Mouse (Mus musculus): ENCODE results near the gene Dtl.
A peak's percentile ranks its signal among the peaks of the same experiment; 100 is the strongest.

Gene Dtl

DNA sequence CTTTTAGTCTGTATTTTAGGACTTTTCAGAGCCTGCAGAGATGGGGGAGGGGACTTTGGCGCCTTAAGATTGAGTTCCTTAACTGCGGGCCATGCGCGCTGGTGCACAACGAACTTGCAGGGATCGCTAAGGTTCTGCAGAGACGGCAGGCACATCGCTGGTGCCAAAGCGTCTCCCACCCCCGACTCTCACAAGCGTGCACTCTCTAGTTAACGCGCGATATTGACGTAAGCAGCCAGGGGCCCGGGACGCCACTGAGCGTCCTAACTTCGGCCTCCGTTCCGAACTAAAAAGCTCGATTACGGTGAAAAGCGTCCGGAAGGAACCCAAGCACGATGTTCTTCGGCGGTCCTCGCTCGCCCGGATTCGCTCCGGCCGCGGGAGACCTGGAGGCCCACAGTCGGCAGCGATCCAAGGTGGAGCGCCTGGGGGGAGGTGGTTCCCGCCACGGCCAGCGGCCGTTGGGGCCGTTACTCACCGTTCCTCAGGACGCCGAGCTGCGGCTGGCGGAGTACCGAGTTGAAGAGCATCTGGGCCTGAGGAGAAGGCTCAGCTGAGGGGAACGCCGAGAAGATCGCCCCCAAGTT is 380 bp downstream of the Dtl start:
- peak; percentile 70 for DNase-seq

DNA sequence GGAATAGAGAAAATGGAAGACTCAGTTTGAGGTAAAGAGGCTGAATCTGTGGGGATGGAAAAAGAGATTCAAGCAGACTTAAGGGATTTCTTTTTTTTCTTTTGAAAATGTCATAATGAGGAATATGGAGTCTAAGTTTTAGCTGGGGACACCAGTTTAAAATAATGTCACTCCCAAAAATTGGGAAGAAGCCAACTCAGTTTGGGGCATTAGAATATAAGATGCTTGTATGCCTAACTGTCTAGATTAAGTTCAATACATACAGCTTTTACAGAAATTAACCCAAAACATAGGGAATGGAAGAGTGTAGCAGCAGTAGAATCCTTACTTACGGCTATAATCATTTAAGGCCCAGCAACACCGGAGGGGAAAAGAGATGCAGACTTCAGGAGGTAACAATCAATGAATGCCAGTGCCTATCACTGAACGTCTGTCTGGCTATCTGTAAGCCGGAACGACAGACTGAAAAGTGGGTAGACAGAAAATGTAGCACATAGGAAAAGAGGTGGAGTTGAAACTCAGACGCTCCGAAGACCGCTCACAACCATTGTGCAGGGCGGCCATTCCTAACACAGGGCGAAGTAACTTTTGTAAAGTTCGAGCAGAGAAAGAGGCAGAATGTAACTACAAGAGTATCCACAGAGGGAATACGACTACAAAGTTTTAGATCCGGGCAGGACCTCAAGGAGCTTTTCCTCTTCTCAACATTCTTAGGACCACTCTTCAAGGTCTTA is 1.3 kb downstream of the Dtl start:
- peak; percentile 25 for DNase-seq

DNA sequence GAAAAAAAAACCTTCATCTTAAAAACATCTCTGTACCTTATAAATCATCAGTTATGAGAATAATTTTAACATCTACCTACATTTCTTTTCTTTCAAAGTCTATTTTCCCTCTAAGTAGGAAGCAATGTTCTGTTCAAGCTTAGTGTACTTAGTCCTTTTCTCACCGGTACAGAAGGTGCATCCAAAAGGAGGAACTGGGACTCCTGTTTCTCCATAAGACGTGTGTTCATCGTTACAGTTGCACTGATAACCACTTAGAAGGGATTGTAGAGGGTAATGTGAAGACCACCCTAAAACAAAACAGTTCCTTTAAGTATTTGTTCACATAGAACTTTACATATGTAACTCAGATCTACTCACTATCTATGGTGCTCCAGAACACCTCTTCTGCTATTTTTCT is 4.9 kb downstream of the Dtl start:
- no peak for DNase-seq

DNA sequence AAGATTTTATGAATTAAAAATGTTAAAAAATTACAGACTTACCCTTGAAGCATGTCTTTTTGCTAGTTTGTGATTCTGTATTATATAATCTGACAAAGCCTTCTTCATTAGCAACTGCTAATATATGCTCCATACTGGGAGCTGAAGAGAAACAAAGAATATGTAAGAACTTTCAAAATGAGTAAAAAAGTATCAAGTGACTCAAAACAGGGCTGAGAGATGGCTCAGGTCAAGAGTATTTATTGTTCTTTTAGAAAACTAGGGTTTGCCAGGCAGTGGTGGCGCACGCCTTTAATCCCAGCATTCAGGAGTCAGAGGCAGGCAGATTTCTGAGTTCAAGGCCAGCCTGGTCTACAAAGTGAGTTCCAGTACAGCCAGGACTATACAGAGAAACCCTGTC is 5.7 kb downstream of the Dtl start:
- DNase-seq, result no peak

DNA sequence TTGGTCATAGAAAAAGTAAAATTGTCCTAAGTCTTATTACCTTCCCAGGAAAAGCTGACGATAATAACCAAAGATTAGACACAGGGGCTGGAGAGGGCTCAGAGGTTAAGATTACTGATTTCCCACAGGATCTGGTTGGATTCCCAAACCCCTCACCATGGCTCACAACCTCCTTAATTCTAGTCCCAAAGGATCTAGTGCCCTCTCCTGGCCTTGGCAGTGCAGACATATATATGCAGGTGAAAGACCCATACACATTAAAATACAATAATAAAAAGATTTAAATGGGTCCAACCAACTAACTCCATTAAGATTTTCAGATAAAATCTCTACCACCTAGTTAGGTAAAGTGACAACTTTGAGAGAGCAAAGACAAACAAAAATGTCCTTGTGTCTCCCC is 7.5 kb downstream of the Dtl start:
- DNase-seq, result peak; percentile 56

DNA sequence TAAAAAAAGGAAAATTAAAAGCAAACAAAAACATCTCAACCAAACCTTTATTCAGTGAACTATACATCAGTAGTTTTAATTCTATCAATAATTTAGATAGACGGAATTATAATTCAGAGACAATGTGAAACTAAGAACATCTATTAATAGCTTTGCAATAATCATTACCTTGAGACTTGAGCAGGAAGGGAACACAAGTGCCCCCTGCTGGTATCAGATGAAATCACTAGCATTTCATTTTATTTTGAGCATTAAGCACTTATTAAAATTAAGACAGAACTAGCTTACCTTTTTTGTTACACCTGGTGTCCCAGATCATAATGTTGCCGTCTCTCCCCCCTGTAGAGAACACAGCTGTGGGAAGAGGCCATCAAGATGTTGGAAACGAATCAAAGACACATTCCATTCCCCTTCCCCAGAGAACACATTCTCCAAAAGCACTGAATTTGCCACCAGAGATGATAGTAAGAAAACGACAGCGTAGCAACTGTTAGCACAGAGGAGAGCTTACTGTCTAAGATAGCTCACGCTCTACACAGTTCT is 12.4 kb downstream of the Dtl start:
- peak; percentile 45 for DNase-seq

DNA sequence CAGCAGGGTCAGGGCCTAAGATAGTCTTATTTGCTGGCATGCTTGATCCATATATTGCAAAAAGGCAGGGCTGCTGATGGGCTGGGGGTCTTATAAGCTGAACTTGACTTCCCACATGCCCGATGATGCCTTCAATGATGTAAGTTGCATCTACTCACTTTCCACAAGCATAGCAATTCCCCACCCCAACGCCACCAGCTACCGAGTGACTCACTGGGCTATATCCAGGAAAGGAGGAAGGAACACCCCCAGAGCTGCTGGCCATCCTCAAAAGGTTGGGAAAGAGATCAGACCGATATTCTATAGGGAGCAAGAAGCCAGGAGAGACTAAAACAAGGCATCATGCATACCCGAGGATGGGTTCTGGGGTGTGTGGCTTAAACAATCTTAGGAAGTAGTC is 15.6 kb downstream of the Dtl start:
- no peak for DNase-seq

DNA sequence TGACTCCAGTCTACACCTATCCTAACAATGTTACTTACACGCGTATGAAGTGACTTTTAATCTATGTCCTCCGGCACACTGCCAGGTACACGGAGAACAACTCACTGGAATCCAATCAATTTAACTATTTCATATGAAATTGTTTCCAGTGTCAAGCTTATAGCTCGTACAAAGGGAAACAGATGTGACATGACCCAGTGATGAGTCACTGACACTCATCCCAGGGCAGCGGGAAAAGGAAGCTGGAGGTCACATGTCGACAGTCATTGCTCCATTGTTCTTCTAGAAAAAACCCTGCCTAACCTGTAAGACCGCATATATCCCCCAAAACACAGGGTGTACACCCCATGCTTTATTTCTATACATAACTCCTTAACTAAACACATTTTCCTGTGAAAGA is 18.2 kb downstream of the Dtl start:
- DNase-seq, result no peak

DNA sequence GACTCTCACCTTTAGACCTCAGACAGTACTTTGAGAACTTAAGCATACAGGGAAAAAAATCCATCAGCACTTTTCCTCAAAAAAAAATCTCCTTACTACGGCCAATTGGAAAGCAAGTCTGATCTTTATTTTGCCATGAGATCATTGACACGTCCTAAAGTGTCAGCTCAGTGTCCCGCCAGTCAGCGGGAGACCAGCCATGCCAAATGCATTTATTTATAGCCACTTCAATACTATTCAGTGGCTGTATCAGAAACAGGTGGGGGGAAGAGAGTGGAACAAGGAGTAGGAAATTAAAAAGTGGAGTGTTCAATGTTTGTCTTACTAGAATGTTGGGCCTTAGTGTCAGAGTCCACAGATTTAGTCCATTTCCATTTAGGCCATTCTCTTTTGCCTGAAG is 24.6 kb downstream of the Dtl start:
- DNase-seq, result no peak

DNA sequence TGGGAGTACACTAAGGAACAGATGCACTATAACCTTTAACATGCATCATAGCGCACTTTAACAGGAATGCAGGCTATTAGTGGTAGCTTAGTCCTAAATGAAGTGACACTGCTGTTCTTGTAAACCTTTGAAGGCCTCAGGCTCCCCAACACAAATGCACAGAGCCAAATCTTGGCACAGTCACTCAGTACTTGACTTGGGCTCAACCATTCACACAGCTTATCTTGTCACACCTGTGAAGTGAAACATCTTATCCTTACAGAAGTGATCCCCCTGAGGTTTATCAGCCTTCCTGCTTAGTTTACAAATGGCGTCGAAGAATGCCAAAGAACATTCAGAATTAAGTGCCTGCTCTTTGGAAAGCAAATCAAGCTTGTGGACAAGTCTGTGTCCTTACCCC is 31.6 kb downstream of the Dtl start:
- no peak for DNase-seq

DNA sequence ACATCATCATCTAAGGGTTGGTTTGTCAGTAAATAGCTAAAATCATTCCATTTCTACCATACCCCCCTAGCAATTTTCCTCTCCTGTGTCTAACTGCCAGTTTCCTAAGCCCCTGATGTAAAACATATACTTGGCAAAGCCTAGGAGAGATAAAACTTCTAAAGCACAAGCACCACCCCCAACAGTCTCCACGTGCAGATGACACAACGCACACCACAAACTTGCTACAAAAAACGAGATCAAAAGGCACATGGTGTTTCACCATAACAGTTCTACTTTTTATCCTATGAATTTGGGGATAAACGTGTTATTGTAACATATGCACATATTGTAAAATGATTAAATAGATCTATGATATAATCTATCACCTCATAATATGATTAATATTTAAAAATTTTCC is 33.7 kb downstream of the Dtl start:
- DNase-seq, result no peak

DNA sequence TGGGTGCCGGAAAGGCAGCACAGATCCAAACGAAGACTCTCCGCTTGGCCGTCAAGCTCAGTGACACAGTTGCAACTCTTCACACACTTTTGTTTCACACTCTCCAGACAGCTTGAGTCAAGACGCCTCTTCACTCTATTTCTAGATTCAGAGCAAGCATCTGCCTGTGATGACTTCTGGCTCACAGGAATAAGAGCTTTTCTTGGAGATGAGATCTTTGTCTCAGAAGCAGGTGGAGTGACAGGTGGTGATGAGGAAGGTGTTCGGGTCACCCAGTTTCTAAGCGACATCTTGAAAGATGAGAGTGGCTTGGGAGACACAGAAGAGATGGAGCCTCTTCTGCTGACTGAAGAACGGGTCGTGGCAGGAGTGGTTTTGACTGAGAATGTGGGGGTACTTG is 34.3 kb downstream of the Dtl start:
- no peak for DNase-seq

DNA sequence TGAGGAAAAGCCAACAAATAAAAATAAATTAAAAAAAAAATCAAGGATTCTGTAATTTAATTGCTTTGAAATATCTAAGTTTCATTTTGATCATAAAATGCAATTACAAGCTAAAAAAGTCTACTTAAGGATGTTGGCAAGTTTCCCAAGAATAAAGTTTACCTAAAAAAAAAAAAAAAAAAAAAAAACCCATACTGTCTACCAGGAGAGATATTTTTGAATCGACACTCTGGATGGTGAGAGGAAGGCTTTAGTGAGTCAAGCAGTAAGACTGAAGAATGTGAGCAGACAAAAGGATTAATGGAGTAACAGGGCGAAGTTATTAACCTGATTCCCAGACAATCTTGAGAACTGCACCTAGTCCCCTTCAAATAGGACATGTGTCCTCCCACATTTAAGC is 35.0 kb downstream of the Dtl start:
- no peak for DNase-seq

DNA sequence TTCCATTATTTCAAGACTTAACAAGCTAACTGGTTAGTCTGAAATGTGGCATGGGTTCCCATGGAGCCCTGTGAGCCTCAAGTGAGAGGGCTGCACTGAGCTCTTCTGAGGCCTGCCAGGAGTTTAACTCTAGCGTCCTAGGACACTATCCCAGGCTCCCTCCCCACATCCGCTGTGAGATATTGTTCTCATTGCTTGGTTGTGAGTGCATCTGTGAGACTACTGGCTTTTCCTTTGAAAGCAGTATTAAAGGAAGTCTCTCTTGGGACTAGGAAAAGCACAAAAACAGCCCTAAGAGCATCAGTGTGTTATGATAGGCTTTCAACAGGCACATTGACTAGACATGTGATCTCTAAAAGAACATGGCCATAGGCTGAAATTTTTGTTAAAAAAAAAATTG is 40.4 kb downstream of the Dtl start:
- DNase-seq, result no peak

DNA sequence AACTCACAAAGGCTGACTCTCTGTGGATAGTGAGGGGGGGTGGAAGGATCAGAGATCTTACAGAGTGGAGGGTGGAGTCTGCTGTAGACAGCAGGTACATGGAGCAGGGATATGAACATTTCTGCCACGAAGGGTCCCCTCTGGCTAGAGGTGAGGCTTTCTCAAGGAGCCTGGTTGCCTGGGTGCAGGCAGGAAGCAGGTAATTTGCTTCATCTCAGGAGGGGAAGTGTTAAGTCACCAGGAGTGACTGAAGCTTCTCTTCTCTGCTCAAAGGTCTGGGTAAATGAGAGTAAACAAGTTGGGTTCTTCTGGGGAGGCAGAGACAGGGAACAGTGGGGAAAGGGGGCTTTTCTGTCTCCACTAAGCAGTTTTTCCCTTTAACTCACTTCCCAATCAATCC is 44.3 kb downstream of the Dtl start:
- no peak for DNase-seq

DNA sequence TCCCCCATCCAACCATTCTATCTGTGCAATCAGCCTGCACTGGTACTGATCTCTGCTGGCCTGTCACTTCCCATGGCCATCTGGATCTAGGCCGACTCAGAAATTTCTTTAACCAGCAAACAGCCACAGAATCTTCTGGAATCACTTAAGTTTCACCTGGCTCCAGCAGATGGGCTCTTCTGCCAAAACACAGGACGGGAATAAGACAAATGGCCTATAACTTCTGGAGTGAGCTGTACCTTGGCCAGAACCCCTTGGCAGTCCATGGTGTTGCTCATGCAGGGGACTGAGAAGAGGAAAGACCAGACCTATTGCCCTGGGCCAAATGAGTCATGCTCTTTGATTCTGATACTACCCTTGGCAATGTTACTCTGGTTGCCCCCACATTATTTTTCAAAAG is 45.9 kb downstream of the Dtl start:
- no peak for DNase-seq

DNA sequence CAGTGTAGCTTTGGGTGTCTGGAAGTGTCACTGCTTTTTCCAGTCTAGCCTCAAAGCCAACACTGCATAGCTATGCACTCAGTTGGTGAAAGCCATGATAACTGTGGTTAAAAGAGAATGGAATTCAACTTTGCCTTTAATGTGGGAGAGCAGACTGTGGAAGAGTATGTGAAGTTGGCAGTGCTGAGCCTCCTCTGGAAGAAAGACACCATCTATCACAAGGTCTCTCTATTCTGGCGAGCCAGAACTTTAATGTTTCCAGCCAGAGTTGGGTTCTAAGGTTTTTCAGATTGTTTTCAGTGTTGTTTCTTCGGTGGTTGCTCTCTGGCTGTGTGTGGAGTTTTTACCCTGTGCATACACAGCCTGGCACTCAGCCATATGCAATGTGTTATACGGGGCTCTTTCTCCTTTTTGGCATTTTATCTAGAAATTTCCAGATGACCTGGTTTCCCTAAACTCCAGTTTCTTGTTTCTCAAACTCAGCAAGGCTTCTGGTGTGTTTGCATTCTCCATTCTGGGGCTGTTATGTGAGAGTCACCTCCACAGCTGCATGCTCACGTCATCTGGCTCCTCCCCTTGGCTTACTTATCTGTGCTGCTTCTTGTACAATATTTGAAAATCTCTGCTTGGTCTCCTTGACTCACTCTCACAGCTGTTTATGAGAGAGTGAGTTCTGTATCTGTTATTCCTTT is 47.3 kb downstream of the Dtl start:
- DNase-seq, result peak; percentile 75

DNA sequence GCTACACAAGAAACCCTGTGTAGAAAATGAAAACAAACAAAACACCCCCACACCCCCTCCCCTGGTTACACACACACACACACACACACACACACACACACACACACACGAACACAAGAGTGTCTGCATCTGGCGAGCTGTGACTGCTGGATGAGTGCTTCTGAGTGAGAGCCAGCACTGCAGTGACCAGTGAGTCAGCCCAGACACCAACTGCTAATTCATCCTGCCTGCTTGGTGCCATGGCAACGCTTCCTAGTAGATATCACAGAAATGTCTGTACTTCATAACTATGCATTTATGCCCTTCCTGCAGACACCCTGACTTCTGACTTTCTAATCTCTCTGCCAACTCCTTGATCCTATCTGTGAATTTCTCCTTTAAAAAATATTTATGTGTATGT is 48.3 kb downstream of the Dtl start:
- no peak for DNase-seq

DNA sequence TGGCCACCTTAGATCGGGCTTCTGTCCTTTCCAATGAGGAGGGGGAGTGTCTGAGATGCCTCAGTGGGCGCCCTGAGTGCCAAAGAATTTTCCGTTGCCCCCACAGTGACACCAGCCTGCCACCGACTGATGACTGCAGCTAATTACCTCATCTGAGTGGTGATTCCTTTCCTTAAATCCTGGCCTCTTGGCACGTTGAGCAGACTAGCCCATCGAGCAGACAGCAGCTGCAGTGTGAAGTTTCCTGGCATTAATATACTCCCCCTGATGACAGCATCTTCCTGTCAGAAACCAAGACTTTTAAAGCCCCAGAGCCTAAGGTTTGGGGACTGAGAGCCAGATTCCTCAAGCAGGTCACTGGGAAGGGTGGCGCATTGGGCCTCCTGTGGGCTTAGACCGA is 53.9 kb downstream of the Dtl start:
- no peak for DNase-seq

DNA sequence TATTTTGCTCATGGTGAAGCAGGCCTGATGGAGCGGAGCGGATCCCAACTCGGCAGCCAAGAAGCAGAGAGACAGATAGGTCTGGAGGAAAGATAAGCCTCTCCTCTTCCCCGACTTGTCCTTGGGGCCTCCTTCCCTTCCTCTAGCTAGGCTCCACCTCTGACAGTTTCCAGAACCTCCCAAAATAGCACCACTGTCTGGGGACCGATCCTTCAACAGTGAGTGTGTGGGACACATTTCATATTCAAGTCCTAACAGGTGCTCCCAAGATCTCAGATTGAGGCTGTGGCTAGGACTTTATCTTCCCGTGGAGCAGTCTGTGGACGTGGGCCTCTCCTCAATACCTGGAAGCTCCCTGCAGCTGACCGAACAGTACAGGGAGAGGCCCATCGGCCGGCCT is 54.7 kb downstream of the Dtl start:
- DNase-seq, result no peak

DNA sequence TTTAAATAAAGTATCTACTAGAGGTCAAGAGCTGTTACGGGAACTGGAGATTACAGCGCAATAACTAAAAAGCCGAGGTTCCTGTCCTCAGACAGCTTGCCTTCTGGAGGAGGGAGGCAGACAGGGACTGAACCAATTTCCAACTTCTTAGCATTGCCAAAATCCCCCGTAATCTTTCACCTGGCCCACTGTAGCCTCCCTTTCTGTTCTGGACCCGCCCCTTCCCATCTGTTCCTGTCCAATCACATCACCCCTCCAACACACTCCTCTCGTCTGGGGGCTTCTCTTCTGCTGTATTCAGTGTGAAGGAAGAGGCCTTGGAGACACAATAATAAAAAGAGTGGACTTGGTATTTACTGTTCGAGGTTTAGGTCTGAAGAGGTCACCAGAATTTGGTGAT is 55.1 kb downstream of the Dtl start:
- DNase-seq, result peak; percentile 72

DNA sequence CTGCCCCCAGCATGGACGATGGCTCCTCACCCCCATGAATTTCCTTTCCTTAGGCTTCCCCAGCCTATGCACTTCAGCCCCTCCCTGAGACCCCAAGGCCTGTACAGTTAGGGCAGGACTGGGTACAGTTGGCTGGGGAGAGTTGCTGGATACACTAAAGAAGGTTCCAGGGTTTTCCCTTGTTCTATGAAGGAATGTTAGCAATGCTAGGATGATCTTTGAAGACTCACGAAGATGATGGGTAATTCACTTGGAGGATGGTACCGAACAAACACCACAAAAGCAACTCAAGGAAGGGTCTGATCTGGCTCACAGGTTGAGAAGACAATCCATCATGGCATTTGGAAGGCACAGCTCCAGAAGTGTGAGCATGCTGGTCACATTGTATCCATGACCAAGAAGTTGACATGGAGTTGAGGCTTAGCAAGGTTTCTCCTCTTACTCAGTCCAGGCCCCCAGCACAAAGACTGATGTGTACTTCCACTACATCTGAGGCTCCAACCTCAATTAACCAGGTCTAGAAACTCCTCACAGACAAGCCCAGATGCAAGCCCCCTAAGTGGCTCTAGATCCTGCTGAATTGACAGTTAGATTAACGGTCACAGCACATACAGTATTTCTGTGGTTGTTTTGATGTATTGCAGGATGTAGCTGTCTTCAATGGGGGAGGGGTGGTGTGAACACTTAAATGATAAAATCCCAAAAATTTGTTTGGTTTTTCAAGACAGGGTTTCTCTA is 55.8 kb downstream of the Dtl start:
- DNase-seq, result peak; percentile 64

DNA sequence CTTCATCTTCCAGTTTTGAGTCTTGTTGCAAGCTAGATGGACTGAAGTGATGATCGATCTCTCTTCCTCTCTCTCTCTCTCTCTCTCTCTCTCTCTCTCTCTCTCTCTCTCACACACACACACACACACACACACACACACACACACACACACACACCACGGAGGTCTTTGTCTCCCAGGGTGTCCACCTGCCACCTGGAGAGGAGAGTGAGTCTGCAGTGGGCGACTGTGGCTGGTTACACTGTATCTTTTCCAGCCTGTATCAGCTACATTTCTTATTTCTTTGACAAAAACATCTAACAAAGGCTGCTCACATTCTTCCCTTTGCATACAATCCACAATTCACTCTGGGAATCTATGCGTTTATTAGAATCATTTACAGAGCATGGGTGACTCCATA is 56.4 kb downstream of the Dtl start:
- no peak for DNase-seq

DNA sequence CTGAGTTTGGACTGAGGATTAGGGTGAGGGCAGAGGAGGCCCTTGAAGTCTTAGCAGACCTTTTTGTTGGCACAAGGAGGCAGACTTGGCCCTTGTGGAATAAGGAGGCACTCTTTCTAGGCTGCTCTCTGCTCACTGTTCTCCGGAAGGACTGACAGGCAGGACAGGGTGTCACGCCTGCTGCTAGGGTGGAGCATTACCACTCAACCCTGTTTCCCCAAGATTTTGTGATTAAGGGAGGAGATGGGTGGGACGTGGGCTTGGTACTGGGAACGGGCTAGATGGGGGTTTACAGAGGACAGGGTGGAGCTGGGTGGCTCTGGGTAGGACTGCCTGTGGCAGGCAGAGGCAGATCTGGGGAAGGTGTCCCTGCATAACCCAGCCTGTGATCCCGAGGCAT is 57.4 kb downstream of the Dtl start:
- peak; percentile 60 for DNase-seq

Data from thymus, postnatal 4 days (tissue).